Comparison of ENCODE assay signal across 10 mouse cellular contexts in genomic region chr3:69535941-69536647, GRCm38 (mm10).
DNase-seq lines count a peak whose midpoint lies in the region; ATAC-seq and TF ChIP-seq lines count a peak whose summit lies in the region.
"Had no signal": no experiment of that assay in that cellular context is flagged by ENCODE, and none has a peak within 500 bp of the region (broad histone marks: within the 10 kb centered on the region; RNA-seq: fewer than 3 reads in every experiment).

No protein-coding gene starts in this region.

- 0 out of 2 replicates have a peak overlapping the region, but pooled peaks have one; percentile 22 for H3K27ac ChIP-seq in stomach, embryonic 14.5 days (ENCODE audit: low read length)
- no peak overlapping the region for H3K27ac ChIP-seq in stomach, postnatal 0 days (replicated peaks)
- H3K27ac ChIP-seq in limb, embryonic 15.5 days = peak overlapping the region; percentile 65
- H3K27ac ChIP-seq: heart, adult 2 months had no signal

- no peaks in the 10 kb centered on the region for H3K36me3 ChIP-seq in stomach, embryonic 14.5 days (ENCODE audit: control insufficient read depth, insufficient read depth, low read length)
- no peaks in the 10 kb centered on the region for H3K36me3 ChIP-seq in stomach, postnatal 0 days (ENCODE audit: control insufficient read depth, insufficient read depth, low read length)
- no peaks in the 10 kb centered on the region for H3K36me3 ChIP-seq in limb, embryonic 15.5 days

- no peak overlapping the region for H3K4me2 ChIP-seq in stomach, embryonic 14.5 days (replicated peaks; ENCODE audit: low read depth, low read length)
- H3K4me2 ChIP-seq in stomach, postnatal 0 days (replicated peaks; ENCODE audit: low read depth) = no peak overlapping the region
- H3K4me2 ChIP-seq in limb, embryonic 15.5 days = no peak overlapping the region

- TF ChIP-seq EP300 in stomach, postnatal 0 days (optimal IDR thresholded peaks at IDR 0.05) = no peak

- H3K27me3 ChIP-seq in stomach, embryonic 14.5 days (ENCODE audit: control insufficient read depth, insufficient read depth, low read length) = no peaks in the 10 kb centered on the region
- H3K27me3 ChIP-seq in stomach, postnatal 0 days (ENCODE audit: control insufficient read depth, insufficient read depth, low read length) = no peaks in the 10 kb centered on the region
- no peaks in the 10 kb centered on the region for H3K27me3 ChIP-seq in limb, embryonic 15.5 days

- TF ChIP-seq CTCF in stomach, postnatal 0 days (IDR thresholded peaks at IDR 0.05; ENCODE audit: low read depth) = no peak

- 0 out of 2 replicates have a peak, but pooled peaks have one; percentile 57 for ATAC-seq in stomach, embryonic 14.5 days (ENCODE audit: insufficient number of reproducible peaks, insufficient read depth, low FRiP score, low read depth)
- no peak for ATAC-seq in stomach, postnatal 0 days (ENCODE audit: low FRiP score, low TSS enrichment)
- ATAC-seq in limb, embryonic 15.5 days (ENCODE audit: insufficient number of reproducible peaks, low FRiP score, low TSS enrichment, low read depth) = no peak; the same call in 1 of the 2 replicates
- ATAC-seq: activated CD4-positive, CD25-positive, alpha-beta regulatory T cell, adult 4 months had no signal

- peaks cover 14% of the 10 kb centered on the region for H3K4me1 ChIP-seq in stomach, embryonic 14.5 days (ENCODE audit: control insufficient read depth, insufficient read depth, low read length)
- H3K4me1 ChIP-seq in stomach, postnatal 0 days (replicated peaks; ENCODE audit: control insufficient read depth, insufficient read depth) = no peaks in the 10 kb centered on the region
- peaks cover 25% of the 10 kb centered on the region for H3K4me1 ChIP-seq in limb, embryonic 15.5 days

- peak; percentile 47 to 62 for DNase-seq in cerebellum, postnatal 10 days
- no peak for DNase-seq in cerebellum, adult 8-10 months
- DNase-seq in stomach, postnatal 0 days (ENCODE audit: low spot score) = no peak
- no peak for DNase-seq in MN1 (ENCODE audit: low spot score)
- DNase-seq in thymus, postnatal 36 days = no peak
- no peak for DNase-seq in frontal cortex, postnatal 36 days (ENCODE audit: low spot score in 2 of 2)
- DNase-seq: heart, adult 2 months had no signal

- no peaks in the 10 kb centered on the region for H3K9me3 ChIP-seq in stomach, embryonic 14.5 days (ENCODE audit: control insufficient read depth, low read depth, low read length)
- H3K9me3 ChIP-seq in stomach, postnatal 0 days (ENCODE audit: control insufficient read depth, low read length) = no peaks in the 10 kb centered on the region
- H3K9me3 ChIP-seq in limb, embryonic 15.5 days = no peaks in the 10 kb centered on the region

- H3K4me3 ChIP-seq in stomach, embryonic 14.5 days (ENCODE audit: low read depth, low read length) = no peak overlapping the region
- no peak overlapping the region for H3K4me3 ChIP-seq in stomach, postnatal 0 days (ENCODE audit: low read depth, low read length)
- H3K4me3 ChIP-seq in limb, embryonic 15.5 days = no peak overlapping the region
- H3K4me3 ChIP-seq: heart, adult 2 months had no signal

- H3K9ac ChIP-seq in stomach, embryonic 14.5 days (replicated peaks; ENCODE audit: low read depth, low read length) = no peak overlapping the region
- no peak overlapping the region for H3K9ac ChIP-seq in stomach, postnatal 0 days (ENCODE audit: low read length)
- H3K9ac ChIP-seq in limb, embryonic 15.5 days = no peak overlapping the region

- 35% methylated on average over 25 of the region's 25 CpGs for WGBS in stomach, embryonic 14.5 days
- WGBS in stomach, postnatal 0 days = 47% methylated on average over 25 of the region's 25 CpGs
- 56% methylated on average over 25 of the region's 25 CpGs for WGBS in limb, embryonic 15.5 days

Comparison
In these comparisons a context has a peak if more than half of its experiments do, and no peak if none do; other contexts are left out.
1. DNase-seq: peak in cerebellum, postnatal 10 days (2 of 2); none in cerebellum, adult 8-10 months (single experiment), stomach, postnatal 0 days (single experiment), MN1 (single experiment), thymus, postnatal 36 days (0 of 2) and frontal cortex, postnatal 36 days (0 of 2).